Comparison of ENCODE assay signal across 19 mouse cellular contexts in the genomic region with DNA sequence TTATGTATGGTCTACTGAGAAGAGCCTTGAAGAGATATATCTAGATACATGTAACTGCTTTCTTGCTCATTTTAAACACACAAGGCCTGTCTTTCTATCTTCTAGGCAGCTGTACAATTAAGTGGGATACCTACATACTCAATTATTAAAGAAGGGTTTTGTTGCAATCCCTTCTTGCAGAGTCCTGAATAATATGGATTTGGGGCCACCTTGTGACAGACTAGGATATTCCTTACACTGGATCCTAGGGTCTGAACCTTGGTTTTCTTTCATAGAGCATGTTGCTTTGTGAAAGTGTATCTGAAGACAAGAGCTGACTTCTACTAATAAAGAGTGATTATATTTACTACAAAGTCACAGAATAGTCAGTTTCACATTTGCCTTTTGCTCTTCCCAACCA. TPM values are rescaled to one million over a fixed set of nuclear protein-coding genes. Genes with fewer than 3 reads are reported as not detected.
DNase-seq lines count a peak whose midpoint lies in the region; ATAC-seq and TF ChIP-seq lines count a peak whose summit lies in the region.
"Had no signal": no experiment of that assay in that cellular context is flagged by ENCODE, and none has a peak within 500 bp of the region (broad histone marks: within the 10 kb centered on the region; RNA-seq: fewer than 3 reads in every experiment).

No protein-coding gene starts in this region.

- DNase-seq in cerebellum, postnatal 10 days: peak; percentile 25 to 40
- DNase-seq in cerebellum, adult 11-12 months: no peak
- DNase-seq in lung, postnatal 0 days (ENCODE audit: low spot score): peak; percentile 34
- no peak for DNase-seq in lung, adult 18-20 months
- DNase-seq in adipocyte (ENCODE audit: low spot score): peak; percentile 82
- no peak for DNase-seq in yolk sac, embryonic 10.5 days (ENCODE audit: low spot score)
- DNase-seq: adrenal gland, postnatal 25 days; cerebellum, adult 2 months; gastrocnemius, postnatal 25 days had no signal

- H3K36me3 ChIP-seq in intestine, postnatal 0 days (ENCODE audit: control insufficient read depth, insufficient read depth): no peaks in the 10 kb centered on the region
- no peaks in the 10 kb centered on the region for H3K36me3 ChIP-seq in intestine, embryonic 15.5 days
- H3K36me3 ChIP-seq in lung, postnatal 0 days (ENCODE audit: insufficient read depth, low read length): no peaks in the 10 kb centered on the region
- H3K36me3 ChIP-seq: limb, embryonic 13.5 days; neural tube, embryonic 13.5 days; stomach, embryonic 15.5 days had no signal

- no peaks in the 10 kb centered on the region for H3K9me3 ChIP-seq in intestine, postnatal 0 days (ENCODE audit: control insufficient read depth)
- no peaks in the 10 kb centered on the region for H3K9me3 ChIP-seq in intestine, embryonic 15.5 days
- H3K9me3 ChIP-seq in lung, postnatal 0 days (ENCODE audit: low read length): no peaks in the 10 kb centered on the region
- H3K9me3 ChIP-seq: limb, embryonic 13.5 days; megakaryocyte, embryonic 14.5 days; neural tube, embryonic 13.5 days; stomach, embryonic 15.5 days had no signal

- no peaks in the 10 kb centered on the region for H3K4me1 ChIP-seq in intestine, postnatal 0 days (replicated peaks; ENCODE audit: control insufficient read depth, insufficient read depth, low read length)
- H3K4me1 ChIP-seq in intestine, embryonic 15.5 days (replicated peaks): no peaks in the 10 kb centered on the region
- no peaks in the 10 kb centered on the region for H3K4me1 ChIP-seq in lung, postnatal 0 days (ENCODE audit: insufficient read depth, low read depth, low read length)
- H3K4me1 ChIP-seq: limb, embryonic 13.5 days; neural tube, embryonic 13.5 days; stomach, embryonic 15.5 days had no signal

- no peak overlapping the region for H3K9ac ChIP-seq in intestine, postnatal 0 days (ENCODE audit: low read depth, low read length)
- no peak overlapping the region for H3K9ac ChIP-seq in intestine, embryonic 15.5 days
- H3K9ac ChIP-seq in lung, postnatal 0 days (replicated peaks; ENCODE audit: low read depth): no peak overlapping the region
- H3K9ac ChIP-seq: limb, embryonic 13.5 days; neural tube, embryonic 13.5 days; stomach, embryonic 15.5 days had no signal

- TF ChIP-seq EP300 in lung, postnatal 0 days (IDR thresholded peaks at IDR 0.05): no peak

- TF ChIP-seq CTCF in intestine, postnatal 0 days (IDR thresholded peaks at IDR 0.05; ENCODE audit: low read depth): peak; percentile 57
- peak; percentile 63 for TF ChIP-seq CTCF in lung, postnatal 0 days (IDR thresholded peaks at IDR 0.05)

- no peaks in the 10 kb centered on the region for H3K27me3 ChIP-seq in intestine, postnatal 0 days (replicated peaks; ENCODE audit: control insufficient read depth, insufficient read depth, low read length)
- no peaks in the 10 kb centered on the region for H3K27me3 ChIP-seq in intestine, embryonic 15.5 days (replicated peaks)
- no peaks in the 10 kb centered on the region for H3K27me3 ChIP-seq in lung, postnatal 0 days (replicated peaks; ENCODE audit: insufficient read depth, low read length)
- H3K27me3 ChIP-seq: megakaryocyte, embryonic 14.5 days; neural tube, embryonic 13.5 days; stomach, embryonic 15.5 days had no signal

- no peak overlapping the region for H3K4me3 ChIP-seq in intestine, postnatal 0 days (ENCODE audit: low read depth, low read length)
- no peak overlapping the region for H3K4me3 ChIP-seq in intestine, embryonic 15.5 days (replicated peaks)
- H3K4me3 ChIP-seq in lung, postnatal 0 days (ENCODE audit: low read depth, low read length): no peak overlapping the region
- H3K4me3 ChIP-seq: limb, embryonic 13.5 days; megakaryocyte, embryonic 14.5 days; neural tube, embryonic 13.5 days; stomach, embryonic 15.5 days had no signal

- no peak overlapping the region for H3K27ac ChIP-seq in intestine, postnatal 0 days (ENCODE audit: low read depth, low read length)
- no peak overlapping the region for H3K27ac ChIP-seq in intestine, embryonic 15.5 days
- H3K27ac ChIP-seq in lung, postnatal 0 days (ENCODE audit: low read length): no peak overlapping the region
- H3K27ac ChIP-seq: limb, embryonic 13.5 days; neural tube, embryonic 13.5 days; stomach, embryonic 15.5 days had no signal

- H3K4me2 ChIP-seq in intestine, postnatal 0 days (replicated peaks; ENCODE audit: low read depth): no peak overlapping the region
- H3K4me2 ChIP-seq in intestine, embryonic 15.5 days (replicated peaks): no peak overlapping the region
- no peak overlapping the region for H3K4me2 ChIP-seq in lung, postnatal 0 days (replicated peaks; ENCODE audit: low read depth, low read length)
- H3K4me2 ChIP-seq: heart, embryonic 11.5 days; limb, embryonic 13.5 days; neural tube, embryonic 13.5 days; stomach, embryonic 15.5 days had no signal

- ATAC-seq in intestine, postnatal 0 days: no peak
- ATAC-seq in intestine, embryonic 15.5 days: no peak
- ATAC-seq in lung, postnatal 0 days: no peak
- ATAC-seq: activated CD4-positive, CD25-positive, alpha-beta regulatory T cell, adult 4 months had no signal

RNA-seq across cellular contexts. Expression of gene Cxcl1, which starts 24.3 kb away (rescaled TPM):
- 0.83 and 1.2 TPM in 2 replicates for polyA plus RNA-seq in intestine, postnatal 0 days (2015; fragmentation: Nextera tagmentation; extraction: Ambion mirVana)
- 0.39 and 0.68 TPM in 2 replicates for polyA plus RNA-seq in intestine, embryonic 15.5 days (2015; fragmentation: Nextera tagmentation; extraction: Ambion mirVana)
- 2.1 and 30.8 TPM in 2 replicates for polyA plus RNA-seq in lung, postnatal 0 days (2015; fragmentation: Nextera tagmentation; extraction: Ambion mirVana)
- polyA plus RNA-seq: activated CD4-positive, CD25-positive, alpha-beta regulatory T cell, adult 4 months; neural tube, embryonic 13.5 days had no signal

RNA-seq across cellular contexts. Expression of gene Cxcl2, which starts 36.9 kb away (rescaled TPM):
- polyA plus RNA-seq in intestine, postnatal 0 days (2015; fragmentation: Nextera tagmentation; extraction: Ambion mirVana): 0.18 and 0.30 TPM in 2 replicates
- 0.20 TPM in 1 of 2 replicates, not detected in the other for polyA plus RNA-seq in intestine, embryonic 15.5 days (2015; fragmentation: Nextera tagmentation; extraction: Ambion mirVana)
- 0.35 and 8.9 TPM in 2 replicates for polyA plus RNA-seq in lung, postnatal 0 days (2015; fragmentation: Nextera tagmentation; extraction: Ambion mirVana)
- polyA plus RNA-seq: activated CD4-positive, CD25-positive, alpha-beta regulatory T cell, adult 4 months; cerebellum, adult 2 months; embryonic facial prominence, embryonic 14.5 days; heart, embryonic 11.5 days; liver, embryonic 16.5 days; neural tube, embryonic 13.5 days; stomach, embryonic 15.5 days had no signal

Comparison
In these comparisons a context has a peak if more than half of its experiments do, and no peak if none do; other contexts are left out.
1. DNase-seq: peak in cerebellum, postnatal 10 days (2 of 2), lung, postnatal 0 days (single experiment) and adipocyte (single experiment); none in cerebellum, adult 11-12 months (single experiment), lung, adult 18-20 months (0 of 2) and yolk sac, embryonic 10.5 days (single experiment).